Mouse (Mus musculus): ENCODE measurements around the gene Vash2.

DNA sequence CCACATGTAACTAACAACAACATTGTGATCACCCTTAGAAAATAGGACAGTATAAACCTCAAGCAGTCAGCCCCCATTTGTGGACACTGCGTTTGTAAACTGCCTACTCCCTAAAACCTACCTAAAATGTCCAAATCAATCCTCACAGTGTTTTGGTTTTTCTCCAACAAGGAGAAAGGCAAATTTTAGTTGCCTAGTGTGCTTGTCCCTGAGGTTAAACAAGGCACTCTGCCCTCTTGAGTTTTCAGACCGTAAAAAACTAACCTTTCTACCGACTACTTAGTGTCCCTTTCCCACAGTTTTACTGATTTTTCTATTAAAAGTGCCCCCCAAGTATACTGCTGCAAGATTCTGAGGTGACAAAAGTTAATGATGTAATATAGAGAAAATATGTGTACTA lies 51.8 kb downstream of the Vash2 start:
- TF ChIP-seq RAD21 (IDR thresholded peaks at IDR 0.05; ENCODE audit: low read depth, low read length) (no peak), CHD2 (IDR thresholded peaks at IDR 0.05; ENCODE audit: low read length) (no peak), CTCF (conservative IDR thresholded peaks at IDR 0.05 in 1 of 2, IDR thresholded peaks at IDR 0.05 in 1 of 2; ENCODE audit: low read depth in 2 of 2, low read length in 2 of 2) (no peak), POLR2A (IDR thresholded peaks at IDR 0.05; ENCODE audit: low read depth, low read length) (no peak), E2F4 (IDR thresholded peaks at IDR 0.05; ENCODE audit: insufficient replicate concordance, low read depth, low read length) (no peak), RCOR1 (conservative IDR thresholded peaks at IDR 0.05; ENCODE audit: low read depth, low read length) (no peak), MEF2A (IDR thresholded peaks at IDR 0.05; ENCODE audit: borderline replicate concordance, low read depth, low read length) (no peak), JUND (conservative IDR thresholded peaks at IDR 0.05; ENCODE audit: low read depth, low read length) (no peak), EP300 (IDR thresholded peaks at IDR 0.05; ENCODE audit: low read length) (no peak)
